Mouse (Mus musculus) lung, postnatal 0 days (tissue): ENCODE measurements around the gene Olfr141. TPM values are rescaled to one million over a fixed set of nuclear protein-coding genes. Genes with fewer than 3 reads are reported as not detected.

Experiments
- ATAC-seq: fragments of 200-750 bp; cut with Nextera tagmentation; 2 replicates; pipeline ENCODE4 v1.8.0; 2017; ENCODE audit warnings: moderate library complexity
- DNase-seq: peaks from one replicate; pipeline ENCODE4 v3.0.0-alpha.2; 2016; ENCODE audit warnings: low spot score
- H3K27ac ChIP-seq: fragments of 300-500 bp; sonication (generic); 2 replicates; pipeline ENCODE4 v1.5.1; 2014; ENCODE audit warnings: antibody characterized with exemption, mild to moderate bottlenecking, low read length, mixed read lengths
- H3K27me3 ChIP-seq: fragments of 300-500 bp; sonication (generic); replicated peaks from 2 replicates; pipeline ENCODE4 v1.6.1; 2014; ENCODE audit warnings: low read length, mixed read lengths; ENCODE audit not compliant: insufficient read depth
- H3K36me3 ChIP-seq: fragments of 300-500 bp; sonication (generic); 2 replicates; pipeline ENCODE4 v1.6.1; 2014; ENCODE audit warnings: low read length, mixed read lengths; ENCODE audit not compliant: insufficient read depth
- H3K4me1 ChIP-seq: fragments of 300-500 bp; sonication (generic); 2 replicates; pipeline ENCODE4 v1.6.1; 2014; ENCODE audit warnings: antibody characterized with exemption, low read depth, low read length, mixed read lengths; ENCODE audit not compliant: insufficient read depth
- H3K4me2 ChIP-seq: fragments of 300-500 bp; sonication (generic); replicated peaks from 2 replicates; pipeline ENCODE4 v1.6.1; 2014; ENCODE audit warnings: low read depth, mild to moderate bottlenecking, low read length, moderate library complexity, mixed read lengths
- H3K4me3 ChIP-seq: fragments of 300-500 bp; sonication (generic); 2 replicates; pipeline ENCODE4 v1.5.1; 2014; ENCODE audit warnings: low read depth, low read length
- H3K9ac ChIP-seq: fragments of 300-500 bp; sonication (generic); replicated peaks from 2 replicates; pipeline ENCODE4 v1.6.1; 2014; ENCODE audit warnings: low read depth, mild to moderate bottlenecking
- H3K9me3 ChIP-seq: fragments of 300-500 bp; sonication (generic); 2 replicates; pipeline ENCODE4 v1.6.1; 2016; ENCODE audit warnings: low read length, mixed read lengths
- CTCF ChIP-seq: IDR thresholded peaks from 2 replicates; pipeline ENCODE4 v1.5.1; 2016; ENCODE audit warnings: antibody characterized with exemption, mild to moderate bottlenecking
- EP300 ChIP-seq: IDR thresholded peaks from 2 replicates; pipeline ENCODE4 v1.6.1; 2016; ENCODE audit warnings: antibody characterized with exemption, mild to moderate bottlenecking, control low read depth
- WGBS: fragments of 180-500 bp; shearing (Covaris S2); extraction: QIAGEN DNeasy Blood & Tissue Kit; methylation state at CpG from one replicate; pipeline ENCODE4 v1.1.7; 2014; 5-methylcytosine and 5-hydroxymethylcytosine counted together
- polyA plus RNA-seq: library from polyadenylated mRNA; unstranded; fragments of >200 nt; fragmentation: Nextera tagmentation; extraction: Ambion mirVana; gene quantifications from 2 replicates; pipeline ENCODE4 v1.2.1, GENCODE M21; 2015

Gene Olfr141
- not detected in 2 replicates for polyA plus RNA-seq

- Histone ChIP-seq H3K4me3 (no peak within 1 kb of the TSS), H3K4me2 (no peak within 1 kb of the TSS), H3K36me3 (no peaks in the 10 kb centered on the region), H3K27me3 (no peaks in the 10 kb centered on the region), H3K9ac (no peak within 1 kb of the TSS), H3K4me1 (no peaks in the 10 kb centered on the region), H3K9me3 (no peaks in the 10 kb centered on the region), H3K27ac (no peak within 1 kb of the TSS)
- no peak for DNase-seq
- TF ChIP-seq EP300 (no peak), CTCF (no peak)
- ATAC-seq = no peak
These were observed at the start of gene Olfr141 for GRCm38 (mm10) chr2:86809918-86810317. Gene Olfr141, minus strand, starts transcription at chr2:86810018.

DNA sequence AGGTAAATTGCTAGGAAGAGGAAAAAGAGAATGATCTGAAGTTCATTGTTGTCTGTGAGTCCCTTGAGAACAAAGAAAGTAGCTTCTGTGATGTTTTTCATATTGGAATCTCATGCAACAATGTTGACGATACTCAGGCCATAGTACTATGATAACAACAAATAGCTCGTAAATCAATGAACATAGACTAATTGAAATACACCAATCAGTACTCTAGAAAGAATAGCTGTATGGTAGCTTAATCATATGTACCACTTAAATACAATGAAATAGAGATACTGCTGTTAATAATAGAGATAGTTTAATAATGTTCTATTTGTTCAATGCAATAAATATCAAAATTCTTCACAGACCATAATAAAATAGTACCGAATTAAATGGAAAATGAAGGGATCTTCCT is 41.8 kb upstream of the Olfr141 start, which contains the start of gene Olfr1095:
Olfr1095 (minus strand) TSS at position 101 of the 400 bp plus-strand sequence.
- Histone ChIP-seq H3K9ac (no peak within 1 kb of the TSS), H3K9me3 (no peaks in the 10 kb centered on the region), H3K4me2 (no peak within 1 kb of the TSS), H3K27me3 (no peaks in the 10 kb centered on the region), H3K36me3 (no peaks in the 10 kb centered on the region), H3K4me3 (no peak within 1 kb of the TSS), H3K27ac (no peak within 1 kb of the TSS), H3K4me1 (no peaks in the 10 kb centered on the region)
- ATAC-seq (no peak), DNase-seq (no peak)
- TF ChIP-seq CTCF = no peak
- no peak for TF ChIP-seq EP300
- WGBS = 86% methylated on average over 3 of the region's 3 CpGs

GRCm38 (mm10) chr2:86824363-86824762 is 14.5 kb upstream of the Olfr141 start, which contains the start of gene Olfr1094:
Gene Olfr1094, plus strand, starts transcription at chr2:86824663.
- no peaks in the 10 kb centered on the region for H3K36me3 ChIP-seq
- H3K27me3 ChIP-seq = no peaks in the 10 kb centered on the region
- ATAC-seq (no peak), DNase-seq (no peak)
- no peak within 1 kb of the TSS for H3K9ac ChIP-seq
- no peak within 1 kb of the TSS for H3K4me3 ChIP-seq
- no peaks in the 10 kb centered on the region for H3K9me3 ChIP-seq
- TF ChIP-seq CTCF (no peak), EP300 (no peak)
- H3K4me2 ChIP-seq = no peak within 1 kb of the TSS
- no peaks in the 10 kb centered on the region for H3K4me1 ChIP-seq
- H3K27ac ChIP-seq = no peak within 1 kb of the TSS

DNA sequence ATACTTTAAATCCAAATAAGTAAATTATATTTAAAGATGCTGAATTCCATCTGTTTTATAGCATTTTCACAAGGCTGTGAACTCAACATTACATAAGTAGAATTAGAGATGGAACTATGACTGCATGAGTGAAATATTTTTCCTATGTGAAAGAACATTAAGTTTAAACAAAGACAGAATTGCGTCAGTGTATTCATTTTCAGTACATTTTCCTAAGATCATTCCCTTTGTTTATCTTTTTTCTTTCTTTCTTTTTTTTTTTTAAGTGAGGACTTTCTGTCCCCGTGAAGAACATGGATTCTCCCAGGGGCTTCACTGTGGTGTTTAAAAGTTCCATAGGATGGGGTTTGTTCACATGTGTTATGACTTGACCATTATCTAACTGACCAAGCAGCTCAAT is 27.6 kb downstream of the Olfr141 start, which contains the start of gene Olfr1093:
Olfr1093 (plus strand) TSS at position 301 of the 400 bp plus-strand sequence.
- no peak within 1 kb of the TSS for H3K9ac ChIP-seq
- H3K4me3 ChIP-seq = no peak within 1 kb of the TSS
- H3K27ac ChIP-seq = no peak within 1 kb of the TSS
- no peaks in the 10 kb centered on the region for H3K27me3 ChIP-seq
- no peak within 1 kb of the TSS for H3K4me2 ChIP-seq
- no peaks in the 10 kb centered on the region for H3K4me1 ChIP-seq
- H3K36me3 ChIP-seq = no peaks in the 10 kb centered on the region
- no peaks in the 10 kb centered on the region for H3K9me3 ChIP-seq
- ATAC-seq = no peak
- DNase-seq = no peak
- 59% methylated on average over 2 of the region's 2 CpGs for WGBS
- TF ChIP-seq CTCF (no peak), EP300 (no peak)

- ATAC-seq = no peak
- 91% methylated on average over 6 of the region's 6 CpGs for WGBS
- no peaks in the 10 kb centered on the region for H3K9me3 ChIP-seq
- H3K9ac ChIP-seq = no peak overlapping the region
- no peaks in the 10 kb centered on the region for H3K27me3 ChIP-seq
- DNase-seq = no peak
- H3K36me3 ChIP-seq = no peaks in the 10 kb centered on the region
- H3K4me1 ChIP-seq = no peaks in the 10 kb centered on the region
- TF ChIP-seq EP300 = no peak
- no peak for TF ChIP-seq CTCF
- no peak overlapping the region for H3K4me2 ChIP-seq
- no peak overlapping the region for H3K27ac ChIP-seq
- H3K4me3 ChIP-seq = no peak overlapping the region
These were observed 48.8 kb downstream of the Olfr141 start for GRCm38 (mm10) chr2:86761050-86761449.

GRCm38 (mm10) chr2:86758893-86759292 is 50.9 kb downstream of the Olfr141 start, which contains the start of gene Olfr1090:
Gene Olfr1090, minus strand, starts transcription at chr2:86758993.
- Histone ChIP-seq H3K4me3 (no peak within 1 kb of the TSS), H3K27ac (no peak within 1 kb of the TSS), H3K36me3 (no peaks in the 10 kb centered on the region), H3K9ac (no peak within 1 kb of the TSS), H3K9me3 (no peaks in the 10 kb centered on the region), H3K4me2 (no peak within 1 kb of the TSS), H3K27me3 (no peaks in the 10 kb centered on the region), H3K4me1 (no peaks in the 10 kb centered on the region)
- DNase-seq = no peak
- no peak for ATAC-seq
- WGBS = 68% methylated on average over 1 of the region's 1 CpGs
- TF ChIP-seq EP300 (no peak), CTCF (no peak)

Other genes with a start within 250 kb of the Olfr141 start
- gene Olfr1082, start 211.1 kb downstream of the Olfr141 start, polyA plus RNA-seq = not detected in 2 replicates
- not detected in 2 replicates for gene Olfr1084, start 170.3 kb downstream of the Olfr141 start, polyA plus RNA-seq
- gene Olfr1085, start 148.0 kb downstream of the Olfr141 start, polyA plus RNA-seq = not detected in 2 replicates
- gene Olfr1086, start 129.9 kb downstream of the Olfr141 start, polyA plus RNA-seq = not detected in 2 replicates
- gene Olfr1087, start 111.6 kb downstream of the Olfr141 start, polyA plus RNA-seq = not detected in 2 replicates
- gene Olfr1089, start 76.3 kb downstream of the Olfr141 start, polyA plus RNA-seq = not detected in 2 replicates
- not detected in 2 replicates for gene Olfr1090, start 51.0 kb downstream of the Olfr141 start, polyA plus RNA-seq
- not detected in 2 replicates for gene Olfr1093, start 27.5 kb downstream of the Olfr141 start, polyA plus RNA-seq
- gene Olfr1094, start 14.6 kb upstream of the Olfr141 start, polyA plus RNA-seq = not detected in 2 replicates
- not detected in 2 replicates for gene Olfr1095, start 41.7 kb upstream of the Olfr141 start, polyA plus RNA-seq
- gene Gm13723, start 64.8 kb upstream of the Olfr141 start, polyA plus RNA-seq = not detected in 2 replicates
- gene Olfr1097, start 82.2 kb upstream of the Olfr141 start, polyA plus RNA-seq = not detected in 2 replicates
- not detected in 2 replicates for gene Olfr1098, start 114.5 kb upstream of the Olfr141 start, polyA plus RNA-seq
- gene Olfr1099, start 150.7 kb upstream of the Olfr141 start, polyA plus RNA-seq = not detected in 2 replicates
- gene Olfr1100, start 169.9 kb upstream of the Olfr141 start, polyA plus RNA-seq = not detected in 2 replicates
- gene Olfr1101, start 181.2 kb upstream of the Olfr141 start, polyA plus RNA-seq = not detected in 2 replicates
- not detected in 2 replicates for gene Olfr1102, start 188.4 kb upstream of the Olfr141 start, polyA plus RNA-seq
- not detected in 2 replicates for gene Olfr1104, start 217.1 kb upstream of the Olfr141 start, polyA plus RNA-seq
- not detected in 2 replicates for gene Olfr1105, start 226.5 kb upstream of the Olfr141 start, polyA plus RNA-seq
- gene Olfr1106, start 242.3 kb upstream of the Olfr141 start, polyA plus RNA-seq = not detected in 2 replicates